Mouse (Mus musculus) CH12.LX (cell line): ENCODE data around the gene Il13ra1.

Experiments used
- CHD2 ChIP-seq: IDR thresholded peaks from 2 replicates; pipeline ENCODE4 v1.6.1; 2011; ENCODE audit warnings: low read length, improper control_type of control experiment
- CTCF ChIP-seq, 2 experiments: IDR thresholded peaks in 1 of 2; conservative IDR thresholded peaks in 1 of 2; 2 replicates each; pipeline ENCODE4 v1.5.1; 2011 to 2012; ENCODE audit warnings: low read depth in 2 of 2, low read length in 2 of 2, improper control_type of control experiment in 1 of 2, inconsistent platforms in 1 of 2, mild to moderate bottlenecking in 1 of 2, moderate library complexity in 1 of 2
- E2F4 ChIP-seq: IDR thresholded peaks from 2 replicates; pipeline ENCODE4 v1.6.1; 2011; ENCODE audit warnings: low read depth, low read length, improper control_type of control experiment; ENCODE audit not compliant: insufficient replicate concordance
- ETS1 ChIP-seq: conservative IDR thresholded peaks from 2 replicates; pipeline ENCODE4 v1.6.1; 2012; ENCODE audit warnings: low read depth, mild to moderate bottlenecking, inconsistent platforms, low read length, improper control_type of control experiment, moderate library complexity
- JUN ChIP-seq: IDR thresholded peaks from 2 replicates; pipeline ENCODE4 v1.6.1; 2011; ENCODE audit warnings: low read depth, mild to moderate bottlenecking, low read length, improper control_type of control experiment, moderate library complexity; ENCODE audit not compliant: insufficient read depth
- MAX ChIP-seq: IDR thresholded peaks from 2 replicates; pipeline ENCODE4 v1.6.1; 2011; ENCODE audit warnings: low read length, improper control_type of control experiment
- MEF2A ChIP-seq: IDR thresholded peaks from 2 replicates; pipeline ENCODE4 v1.6.1; 2014; ENCODE audit warnings: low read depth, mild to moderate bottlenecking, inconsistent platforms, low read length, improper control_type of control experiment, borderline replicate concordance
- POLR2A ChIP-seq: IDR thresholded peaks from 2 replicates; pipeline ENCODE4 v1.6.1; 2011; ENCODE audit warnings: low read depth, mild to moderate bottlenecking, improper control_type of control experiment, low read length
- POLR2AphosphoS2 ChIP-seq: IDR thresholded peaks from 2 replicates; pipeline ENCODE4 v1.6.1; 2011; ENCODE audit warnings: low read depth, low read length, improper control_type of control experiment
- ZC3H11A ChIP-seq: IDR thresholded peaks from 2 replicates; pipeline ENCODE4 v1.6.1; 2012; ENCODE audit warnings: low read depth, mild to moderate bottlenecking, inconsistent platforms, low read length, improper control_type of control experiment
- ZMIZ1 ChIP-seq: IDR thresholded peaks from 2 replicates; pipeline ENCODE4 v1.6.1; 2012; ENCODE audit warnings: low read depth, mild to moderate bottlenecking, inconsistent platforms, low read length, improper control_type of control experiment

DNA sequence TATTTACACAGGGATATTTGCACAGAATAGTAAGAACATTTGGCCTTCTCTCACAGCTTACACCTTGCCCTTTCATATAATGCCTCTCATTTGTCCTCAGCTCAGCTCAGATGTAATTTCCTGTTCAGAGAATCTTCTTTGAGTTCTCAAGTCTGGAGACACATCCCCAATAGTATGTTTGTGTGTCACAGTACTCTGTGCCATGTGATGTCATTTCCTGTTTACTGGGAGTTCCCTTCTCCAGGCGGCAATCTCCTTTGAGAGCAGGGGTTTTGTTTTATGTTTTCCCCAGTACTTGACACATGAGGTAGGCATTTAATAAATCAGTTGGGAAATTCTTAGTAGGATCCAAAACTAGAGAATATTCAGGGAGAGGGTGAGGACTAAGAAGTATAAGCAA lies 24.4 kb downstream of the Il13ra1 start:
- no peak for TF ChIP-seq ZC3H11A
- no peak for TF ChIP-seq CHD2
- no peak for TF ChIP-seq CTCF (conservative IDR thresholded peaks at IDR 0.05 in 1 of 2, IDR thresholded peaks at IDR 0.05 in 1 of 2; ENCODE audit: low read depth in 2 of 2, low read length in 2 of 2)
- TF ChIP-seq ZMIZ1: no peak
- no peak for TF ChIP-seq POLR2A
- no peak for TF ChIP-seq ETS1
- TF ChIP-seq MEF2A: no peak
- no peak for TF ChIP-seq E2F4
- no peak for TF ChIP-seq JUN
- no peak for TF ChIP-seq MAX
- no peak for TF ChIP-seq POLR2AphosphoS2
